Mouse (Mus musculus) embryonic facial prominence, embryonic 10.5 days (tissue): ENCODE measurements around the gene Pde4a. TPM values are rescaled to one million over a fixed set of nuclear protein-coding genes. Genes with fewer than 3 reads are reported as not detected.

Experiments
- DNase-seq: peaks from one replicate; pipeline ENCODE4 v3.0.0-alpha.2; 2017; ENCODE audit warnings: low spot score
- H3K27ac ChIP-seq: fragments of 300-500 bp; sonication (generic); replicated peaks from 2 replicates; pipeline ENCODE4 v1.5.1; 2016; ENCODE audit warnings: mild to moderate bottlenecking
- H3K27me3 ChIP-seq: fragments of 300-500 bp; sonication (generic); replicated peaks from 2 replicates; pipeline ENCODE4 v1.6.1; 2016; ENCODE audit warnings: low read depth, mild to moderate bottlenecking; ENCODE audit not compliant: poor library complexity, severe bottlenecking
- H3K36me3 ChIP-seq: fragments of 300-500 bp; sonication (generic); replicated peaks from 2 replicates; pipeline ENCODE4 v1.6.1; 2016; ENCODE audit warnings: mild to moderate bottlenecking, moderate library complexity
- H3K4me1 ChIP-seq: fragments of 300-500 bp; sonication (generic); 2 replicates; pipeline ENCODE4 v1.6.1; 2016
- H3K4me3 ChIP-seq: fragments of 300-500 bp; sonication (generic); 2 replicates; pipeline ENCODE4 v1.5.1; 2016; ENCODE audit warnings: mild to moderate bottlenecking, moderate library complexity
- H3K9me3 ChIP-seq: fragments of 300-500 bp; sonication (generic); 2 replicates; pipeline ENCODE4 v1.6.1; 2016; ENCODE audit warnings: mild to moderate bottlenecking
- WGBS: fragments of 180-500 bp; shearing (Covaris S2); methylation state at CpG from one replicate; pipeline ENCODE4 v1.1.7; 2016; 5-methylcytosine and 5-hydroxymethylcytosine counted together
- polyA plus RNA-seq: library from polyadenylated mRNA; unstranded; fragments of >200 nt; fragmentation: Nextera tagmentation; extraction: Ambion mirVana; gene quantifications from 2 replicates; pipeline ENCODE4 v1.2.1, GENCODE M21; 2016

The Pde4a gene
- polyA plus RNA-seq, 1 experiment from 2014 or later = 4.9 TPM

DNA sequence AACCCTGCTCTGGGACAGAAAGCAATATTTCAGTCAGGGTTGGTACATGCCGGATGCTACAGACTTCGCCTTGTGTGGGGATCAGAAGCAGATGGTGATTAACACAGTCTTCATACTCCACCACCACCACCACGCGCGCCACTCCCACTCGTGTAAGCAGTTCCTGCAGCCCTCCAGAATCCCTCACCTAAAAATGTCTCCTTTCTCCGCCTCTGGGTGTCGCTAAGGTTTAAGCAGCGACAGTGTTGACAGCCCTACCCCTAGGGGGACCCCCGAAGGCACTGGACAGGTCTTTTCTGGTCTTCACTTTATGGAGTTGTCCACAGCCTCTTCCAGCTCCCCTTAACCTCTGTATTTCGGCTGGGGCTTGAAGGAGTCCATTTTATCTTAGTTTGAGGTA, 12.8 kb upstream of the Pde4a start:
- peak; percentile 78 for DNase-seq

GRCm38 (mm10) chr9:21153331-21153730, 12.2 kb upstream of the Pde4a start:
- H3K27me3 ChIP-seq = no peaks in the 10 kb centered on the region
- H3K4me3 ChIP-seq = peak overlapping the region; percentile 52
- WGBS = 9% methylated on average over 12 of the region's 12 CpGs
- H3K36me3 ChIP-seq = peaks cover under 1% of the 10 kb centered on the region; the same call in 1 of the 2 replicates
- peak overlapping the region; percentile 82 for H3K27ac ChIP-seq
- peak; percentile 38 for DNase-seq
- peaks cover 3% of the 10 kb centered on the region; the same call in 1 of the 2 replicates for H3K9me3 ChIP-seq
- H3K4me1 ChIP-seq = peaks cover 40% of the 10 kb centered on the region

More for the DNA sequence above, 12.8 kb upstream of the Pde4a start:
- Histone ChIP-seq H3K27ac (peak overlapping the region; percentile 82; the same call in 1 of the 2 replicates), H3K36me3 (peaks cover 7% of the 10 kb centered on the region), H3K4me1 (peaks cover 46% of the 10 kb centered on the region), H3K27me3 (no peaks in the 10 kb centered on the region), H3K4me3 (peak overlapping the region; percentile 52), H3K9me3 (peaks cover 3% of the 10 kb centered on the region; the same call in 1 of the 2 replicates)
- WGBS = 4% methylated on average over 11 of the region's 11 CpGs

- peak overlapping the region; percentile 52 for H3K4me3 ChIP-seq
- no peaks in the 10 kb centered on the region for H3K27me3 ChIP-seq
- H3K9me3 ChIP-seq = peaks cover 3% of the 10 kb centered on the region; the same call in 1 of the 2 replicates
- H3K4me1 ChIP-seq = peaks cover 35% of the 10 kb centered on the region
- peak overlapping the region; percentile 82 for H3K27ac ChIP-seq
- WGBS = 14% methylated on average over 5 of the region's 5 CpGs
- no peaks in the 10 kb centered on the region for H3K36me3 ChIP-seq
- peak; percentile 62 for DNase-seq
Measured at GRCm38 (mm10) chr9:21153833-21154232, 11.7 kb upstream of the Pde4a start.

DNA sequence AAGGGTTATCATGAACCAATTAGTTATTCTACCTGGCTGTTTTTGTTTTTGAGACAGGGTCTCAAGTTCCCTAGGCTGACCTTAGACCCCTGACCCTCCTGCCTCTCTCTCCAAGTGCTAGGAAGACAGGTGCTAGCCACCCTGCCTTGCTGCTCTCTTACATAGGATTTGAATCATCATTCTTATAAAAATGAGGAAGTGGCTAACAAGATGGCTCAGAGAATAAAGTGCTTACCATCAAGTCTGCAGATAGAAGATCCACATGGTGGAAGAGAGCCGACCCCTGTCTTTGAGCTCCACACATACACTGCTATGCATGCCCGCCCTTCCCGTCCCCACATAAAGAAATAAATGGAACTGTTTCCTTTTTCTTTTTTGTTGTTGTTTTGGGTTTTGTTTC, 10.7 kb upstream of the Pde4a start:
- Histone ChIP-seq H3K27me3 (no peaks in the 10 kb centered on the region), H3K27ac (no peak overlapping the region), H3K4me3 (no peak overlapping the region), H3K36me3 (no peaks in the 10 kb centered on the region), H3K4me1 (peaks cover 31% of the 10 kb centered on the region), H3K9me3 (peaks cover 3% of the 10 kb centered on the region; the same call in 1 of the 2 replicates)
- no peak for DNase-seq
- 88% methylated on average over 3 of the region's 3 CpGs for WGBS

DNA sequence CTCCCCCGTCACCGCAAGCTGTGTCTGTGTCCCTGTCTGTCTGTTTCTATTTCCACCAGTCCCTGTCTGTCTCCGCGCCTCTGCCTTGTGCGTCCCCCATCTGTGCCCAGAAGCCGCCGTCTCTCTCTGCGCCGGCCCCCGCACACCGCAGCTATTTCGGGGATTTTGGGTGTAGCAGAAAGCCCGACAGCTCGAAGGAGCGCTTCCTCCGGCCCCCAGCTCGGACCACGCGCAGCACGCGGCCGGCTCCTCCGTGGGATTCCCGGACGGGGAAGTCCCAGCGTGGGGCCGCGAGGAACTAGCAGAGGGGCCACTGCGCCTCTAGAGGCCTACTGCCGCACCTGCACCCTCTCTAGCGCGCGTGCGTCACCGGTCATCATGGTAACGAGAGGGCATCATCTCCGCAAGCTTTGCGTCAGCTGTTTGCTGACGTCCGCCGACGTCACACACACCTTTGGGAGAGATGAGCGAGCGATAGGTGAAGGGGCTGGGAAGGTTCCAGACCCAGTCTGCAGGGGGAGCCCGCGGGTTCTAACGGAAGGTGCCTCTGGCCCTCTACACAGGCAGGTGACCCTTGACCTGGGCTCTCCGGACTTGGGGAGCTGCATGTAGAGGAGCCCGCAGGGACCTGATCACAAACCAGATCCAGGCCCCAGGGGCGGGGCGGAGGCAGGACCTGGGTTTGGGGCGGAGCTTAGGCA, 4.2 kb upstream of the Pde4a start:
- Histone ChIP-seq H3K4me1 (peaks cover 39% of the 10 kb centered on the region), H3K36me3 (no peaks in the 10 kb centered on the region), H3K9me3 (peaks cover 3% of the 10 kb centered on the region; the same call in 1 of the 2 replicates), H3K4me3 (peak overlapping the region; percentile 74), H3K27me3 (peaks cover 59% of the 10 kb centered on the region), H3K27ac (peak overlapping the region; percentile 86)
- WGBS = under 1% methylated on average over 52 of the region's 52 CpGs
- DNase-seq = peak; percentile 91

GRCm38 (mm10) chr9:21163086-21164050, 2.1 kb upstream of the Pde4a start:
- no peaks in the 10 kb centered on the region for H3K36me3 ChIP-seq
- H3K9me3 ChIP-seq = no peaks in the 10 kb centered on the region
- H3K27ac ChIP-seq = no peak overlapping the region
- no peak for DNase-seq
- H3K4me1 ChIP-seq = peaks cover 59% of the 10 kb centered on the region
- H3K4me3 ChIP-seq = peak overlapping the region; percentile 36
- 38% methylated on average over 11 of the region's 11 CpGs for WGBS
- H3K27me3 ChIP-seq = peaks cover 76% of the 10 kb centered on the region

GRCm38 (mm10) chr9:21164072-21164471, 1.4 kb upstream of the Pde4a start:
- peak; percentile 45 for DNase-seq
- H3K27me3 ChIP-seq = peaks cover 76% of the 10 kb centered on the region
- H3K4me3 ChIP-seq = peak overlapping the region; percentile 36
- 2% methylated on average over 26 of the region's 26 CpGs for WGBS
- H3K9me3 ChIP-seq = no peaks in the 10 kb centered on the region
- H3K36me3 ChIP-seq = no peaks in the 10 kb centered on the region
- peaks cover 66% of the 10 kb centered on the region for H3K4me1 ChIP-seq
- H3K27ac ChIP-seq = no peak overlapping the region

- H3K27me3 ChIP-seq = peaks cover 67% of the 10 kb centered on the region
- H3K27ac ChIP-seq = peak overlapping the region; percentile 78
- peak overlapping the region; percentile 66 for H3K4me3 ChIP-seq
- no peaks in the 10 kb centered on the region for H3K36me3 ChIP-seq
- H3K9me3 ChIP-seq = no peaks in the 10 kb centered on the region
- peaks cover 68% of the 10 kb centered on the region for H3K4me1 ChIP-seq
- peak; percentile 77 for DNase-seq
- WGBS = 1% methylated on average over 47 of the region's 47 CpGs
Measured at GRCm38 (mm10) chr9:21165952-21166451, 488 bp downstream of the Pde4a start.

DNA sequence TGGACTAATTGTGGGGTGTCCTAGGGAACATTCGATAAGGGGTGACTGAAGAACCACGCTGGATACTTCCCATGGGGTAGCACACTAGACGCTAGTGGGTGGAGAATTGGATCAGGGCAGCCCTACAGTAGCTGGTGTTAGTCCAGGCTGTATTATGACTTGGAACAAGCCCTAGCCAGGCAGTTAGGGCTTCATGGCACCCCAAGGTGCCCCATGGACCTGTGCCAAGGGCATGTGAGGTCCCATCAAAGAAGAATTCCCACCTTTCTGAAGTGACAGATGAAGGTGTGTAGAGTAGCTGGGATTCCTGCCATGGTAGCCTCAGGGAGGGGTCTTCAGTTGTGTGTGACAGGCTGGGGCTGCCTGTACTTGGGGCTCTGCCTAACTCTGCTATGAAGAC, 1.0 kb downstream of the Pde4a start:
- peaks cover 65% of the 10 kb centered on the region for H3K27me3 ChIP-seq

DNA sequence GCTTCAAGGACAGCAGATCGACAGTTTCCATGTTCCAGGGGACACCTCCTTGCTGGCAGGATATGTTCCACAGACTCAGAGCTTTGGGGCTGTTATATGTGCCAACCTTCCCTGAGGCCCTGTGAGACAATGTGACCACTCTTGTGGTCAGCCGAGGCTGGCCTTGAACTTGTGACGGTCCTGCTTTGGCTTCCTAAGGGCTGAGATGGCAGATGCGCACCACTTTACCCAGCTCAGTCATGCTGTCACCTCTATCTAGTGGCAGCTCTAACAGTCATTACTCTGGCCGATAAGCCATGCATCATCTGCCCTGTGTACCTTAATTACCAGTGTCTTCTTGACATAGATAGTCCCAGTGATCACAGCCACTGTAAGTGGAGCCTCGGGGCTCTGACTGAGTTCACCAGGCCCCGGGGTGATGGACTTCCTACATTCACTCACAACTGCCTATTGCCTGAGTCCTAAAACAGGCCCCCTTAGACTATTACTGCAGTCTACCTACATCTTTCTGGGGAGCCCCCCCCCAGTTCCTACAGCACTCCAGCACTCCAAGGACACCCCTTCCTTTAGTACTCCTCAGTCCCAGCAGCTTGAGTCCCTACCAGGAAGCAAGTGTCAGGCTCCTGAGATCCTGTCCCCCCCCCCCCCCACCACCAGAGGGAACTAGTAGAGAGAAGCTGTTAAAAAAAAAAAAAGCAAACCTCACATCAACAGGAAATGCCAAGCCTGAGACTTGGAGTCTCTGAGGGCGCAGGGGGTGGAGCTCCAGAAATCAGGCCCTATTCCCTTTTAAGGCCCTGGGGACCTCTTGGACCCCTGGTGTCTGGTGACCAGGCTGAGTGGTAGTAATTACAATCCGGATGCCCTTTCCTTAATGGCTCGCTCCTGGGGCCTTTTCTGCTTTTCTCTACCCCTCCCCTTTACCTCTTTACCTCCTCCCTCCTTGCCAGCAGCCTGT, 1.9 kb downstream of the Pde4a start:
- H3K4me1 ChIP-seq = peaks cover 59% of the 10 kb centered on the region

More for the DNA sequence above, 1.0 kb downstream of the Pde4a start:
- no peak for DNase-seq
- no peaks in the 10 kb centered on the region for H3K9me3 ChIP-seq
- peaks cover 62% of the 10 kb centered on the region for H3K4me1 ChIP-seq
- H3K36me3 ChIP-seq = no peaks in the 10 kb centered on the region
- H3K4me3 ChIP-seq = peak overlapping the region; percentile 66
- peak overlapping the region; percentile 78 for H3K27ac ChIP-seq
- WGBS = 30% methylated on average over 3 of the region's 3 CpGs

More for the DNA sequence above, 1.9 kb downstream of the Pde4a start:
- peak overlapping the region; percentile 47 for H3K4me3 ChIP-seq
- peaks cover 56% of the 10 kb centered on the region for H3K27me3 ChIP-seq
- H3K27ac ChIP-seq = peak overlapping the region; percentile 73
- H3K36me3 ChIP-seq = no peaks in the 10 kb centered on the region
- WGBS = 51% methylated on average over 10 of the region's 10 CpGs
- no peaks in the 10 kb centered on the region for H3K9me3 ChIP-seq
- DNase-seq = no peak
